Mouse (Mus musculus) ovary, postnatal 10 days (tissue): ENCODE measurements around the gene Hlcs.

Experiments
- DNase-seq: peaks from one replicate; pipeline ENCODE4 v3.0.0; 2022; ENCODE audit warnings: low spot score

Gene Hlcs

DNA sequence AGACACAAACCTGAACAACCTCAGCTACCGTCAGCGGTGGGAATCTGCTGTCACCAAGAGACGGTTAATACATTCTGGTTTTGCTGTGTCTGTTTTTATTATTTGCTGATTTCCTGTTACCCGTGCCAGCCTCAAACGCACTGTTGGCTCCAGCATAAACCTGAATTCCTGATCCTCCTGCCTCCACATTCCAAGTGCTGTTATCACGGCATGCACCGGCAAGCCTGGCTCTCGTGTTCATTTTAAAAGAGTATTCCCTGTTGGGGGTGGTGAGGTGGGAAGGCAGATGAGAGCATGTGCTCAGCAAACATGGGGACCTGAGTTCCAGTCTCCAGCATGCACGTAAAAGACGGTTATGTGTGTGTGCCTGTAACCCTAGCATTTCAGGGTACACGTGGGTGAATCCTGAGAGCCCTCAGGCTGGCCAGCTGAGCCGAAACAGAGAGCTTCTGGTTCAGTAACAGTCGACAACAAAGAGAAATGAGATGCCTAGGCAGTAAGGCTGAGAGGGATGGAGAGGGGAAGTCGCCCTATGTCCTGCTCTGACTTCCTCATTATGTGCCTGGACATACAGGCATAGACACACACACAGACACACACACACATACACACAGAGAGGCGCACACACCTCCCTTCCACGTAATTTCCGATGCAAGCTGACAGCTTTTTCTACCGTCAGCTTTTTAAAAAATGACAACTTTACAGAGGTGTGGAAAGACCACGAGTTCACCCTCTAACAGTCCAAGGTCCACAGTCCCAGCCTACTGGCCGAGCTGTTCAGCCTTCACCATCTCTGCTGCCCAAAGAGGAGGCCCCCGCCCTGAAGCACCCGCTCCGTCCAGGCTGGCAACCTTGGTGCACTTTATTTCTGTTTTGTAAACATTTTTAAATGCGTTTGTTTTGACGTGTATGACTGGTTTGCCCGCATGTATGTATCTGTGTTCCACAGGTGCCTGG is 107.6 kb downstream of the Hlcs start:
- DNase-seq, result no peak

- no peak for DNase-seq
Observed at GRCm38 (mm10) chr16:94201387-94201786, 112.0 kb downstream of the Hlcs start.

GRCm38 (mm10) chr16:94195913-94196312 is 117.5 kb downstream of the Hlcs start:
- DNase-seq, result no peak

- no peak for DNase-seq
Observed at GRCm38 (mm10) chr16:94191379-94192315, 121.7 kb downstream of the Hlcs start.

GRCm38 (mm10) chr16:94190256-94190655 is 123.1 kb downstream of the Hlcs start:
- DNase-seq, result no peak

DNA sequence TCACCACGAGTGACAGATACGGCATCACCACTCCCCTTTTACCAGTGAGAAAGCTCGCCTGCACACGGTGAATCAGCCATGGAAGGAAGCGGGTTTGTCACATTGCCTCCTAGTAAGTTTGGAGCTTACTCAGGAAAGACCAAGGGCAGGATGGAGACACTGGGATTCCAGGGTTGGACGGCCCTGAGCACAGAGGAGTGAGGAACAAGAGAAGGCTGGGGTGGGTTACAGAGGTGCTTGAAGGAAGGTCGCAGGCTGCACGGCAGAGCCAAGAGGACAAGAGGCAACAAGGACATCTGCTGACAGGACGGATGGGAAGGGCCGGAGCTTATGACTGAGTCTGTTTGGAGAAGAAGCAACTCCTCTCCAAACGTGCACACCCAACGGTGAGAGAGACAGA is 126.8 kb downstream of the Hlcs start:
- no peak for DNase-seq

DNA sequence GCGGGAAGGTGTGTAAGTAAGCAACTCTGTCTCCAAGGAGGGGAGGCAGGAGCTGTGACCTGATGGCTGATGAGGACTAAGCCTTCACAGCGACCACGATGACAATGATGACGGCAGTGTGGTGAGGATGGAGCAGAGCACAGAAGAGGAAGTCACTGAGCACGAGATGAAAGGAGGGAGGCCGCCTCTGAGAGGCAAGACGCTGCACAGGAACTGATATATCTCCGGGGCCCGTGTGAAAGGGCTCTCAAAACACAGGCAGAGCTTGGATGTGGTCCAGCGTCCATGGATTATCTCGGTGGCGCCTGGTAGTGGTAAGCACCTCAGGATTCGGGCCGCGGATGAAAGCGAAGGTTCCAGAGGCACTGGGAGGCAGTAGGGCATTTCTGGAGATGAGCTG is 127.9 kb downstream of the Hlcs start:
- no peak for DNase-seq

- DNase-seq, result no peak
Observed at GRCm38 (mm10) chr16:94180122-94180870, 133.1 kb downstream of the Hlcs start.

DNA sequence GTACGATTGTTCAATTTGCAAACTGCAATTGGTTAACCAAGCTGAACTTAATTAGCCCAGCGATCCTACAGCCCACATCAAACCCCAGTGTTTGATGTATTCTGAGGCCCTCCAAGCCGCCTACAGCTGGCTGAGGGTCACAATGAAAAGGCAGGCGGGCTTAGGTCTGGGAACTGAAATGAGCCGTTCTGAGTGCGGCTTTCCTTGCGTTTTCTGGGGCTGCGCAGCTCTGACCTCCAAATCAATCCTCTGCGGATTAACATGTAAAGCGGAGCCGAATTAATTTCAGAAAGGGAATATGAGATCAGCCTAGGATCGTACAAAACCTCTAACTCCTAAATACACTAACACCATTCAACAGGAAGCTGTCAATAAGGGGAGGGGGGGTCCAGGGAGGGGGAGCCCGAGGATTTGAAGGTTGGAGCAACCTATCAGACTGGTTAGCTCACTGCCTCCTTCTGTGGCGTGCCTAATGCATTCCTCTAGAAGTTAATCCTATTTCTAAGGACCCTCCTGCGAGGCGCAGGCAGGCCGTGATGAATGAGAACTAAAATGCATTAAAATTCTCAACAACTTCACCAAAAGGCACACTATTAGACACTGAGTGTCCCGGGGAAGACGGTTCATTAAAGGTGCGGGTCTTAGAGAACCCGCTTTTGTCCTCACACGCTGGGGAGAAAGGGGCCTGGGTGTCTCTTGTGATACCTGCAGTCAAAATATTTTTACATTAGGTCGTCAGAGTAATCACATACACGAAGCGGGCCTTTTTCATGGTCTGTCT is 133.8 kb downstream of the Hlcs start:
- no peak for DNase-seq

GRCm38 (mm10) chr16:94178441-94179220 is 134.7 kb downstream of the Hlcs start:
- no peak for DNase-seq

GRCm38 (mm10) chr16:94176997-94177857 is 136.1 kb downstream of the Hlcs start:
- DNase-seq, result no peak

GRCm38 (mm10) chr16:94175366-94175986 is 137.9 kb downstream of the Hlcs start:
- no peak for DNase-seq

- DNase-seq, result no peak
Observed at GRCm38 (mm10) chr16:94173361-94173760, 140.0 kb downstream of the Hlcs start.

GRCm38 (mm10) chr16:94170218-94170617 is 143.2 kb downstream of the Hlcs start:
- no peak for DNase-seq

DNA sequence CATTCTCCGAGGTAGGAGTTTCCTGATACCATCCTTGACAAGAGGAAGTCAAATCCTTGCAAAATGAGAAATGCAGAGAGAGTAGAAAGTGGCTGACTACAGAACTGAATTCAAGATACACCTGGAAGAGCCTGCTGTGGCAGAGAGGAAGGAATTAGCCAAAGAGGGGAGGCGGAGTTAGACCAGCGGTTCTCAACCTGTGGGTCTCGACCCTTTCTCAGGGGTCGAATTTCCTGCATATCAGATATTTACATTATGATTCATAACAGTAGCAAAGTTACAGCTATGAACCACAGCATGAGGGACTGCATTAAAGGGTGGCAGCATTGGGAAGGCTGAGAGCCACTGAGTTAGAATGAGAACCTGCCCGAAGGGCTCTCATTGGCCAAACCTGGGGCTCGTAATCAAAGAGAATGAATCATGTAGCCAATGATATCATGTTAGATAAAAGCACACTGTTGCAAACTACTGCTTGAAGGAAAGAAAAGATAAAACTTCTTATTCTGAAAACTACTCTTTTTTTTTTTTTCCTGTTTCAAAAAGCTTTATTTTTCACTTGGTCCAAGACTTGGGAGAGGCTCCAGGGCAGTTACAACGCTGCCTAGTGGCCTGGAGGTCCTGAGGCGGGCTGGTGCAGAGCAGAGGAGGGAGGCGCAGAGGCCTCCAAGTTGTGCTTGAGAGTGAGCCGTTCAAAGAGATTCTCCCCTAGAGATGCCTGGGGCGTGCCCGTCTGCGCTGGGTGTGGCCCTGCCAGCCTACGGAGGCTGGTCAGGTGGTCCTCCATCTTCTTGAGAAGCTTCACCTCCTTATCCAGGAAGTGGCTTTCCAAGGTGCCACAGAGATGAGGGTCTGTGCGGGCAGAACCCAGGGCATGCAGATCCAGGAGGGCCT is 144.5 kb downstream of the Hlcs start:
- no peak for DNase-seq

DNA sequence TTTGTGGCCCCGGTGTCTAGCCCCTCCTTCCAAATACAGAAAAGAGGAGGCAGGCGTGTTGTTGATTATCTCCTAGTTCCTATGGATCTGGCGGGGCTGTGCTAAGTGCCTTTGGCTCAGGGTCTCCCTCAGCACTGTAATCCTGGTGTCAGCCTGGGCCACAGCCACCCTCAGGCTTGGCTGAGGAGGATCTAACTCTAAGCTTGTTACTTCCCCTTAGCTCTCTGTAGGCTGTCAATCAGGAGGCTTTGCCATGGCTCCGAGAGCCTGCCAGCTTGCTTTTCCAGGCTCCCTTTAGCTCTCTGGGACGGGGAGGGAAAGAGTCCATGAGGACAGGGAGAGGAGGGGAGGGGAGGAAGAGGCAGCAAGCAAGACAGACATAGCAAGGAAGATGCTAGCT is 148.4 kb downstream of the Hlcs start:
- DNase-seq, result no peak

- no peak for DNase-seq
Observed at GRCm38 (mm10) chr16:94164236-94164635, 149.1 kb downstream of the Hlcs start.

DNA sequence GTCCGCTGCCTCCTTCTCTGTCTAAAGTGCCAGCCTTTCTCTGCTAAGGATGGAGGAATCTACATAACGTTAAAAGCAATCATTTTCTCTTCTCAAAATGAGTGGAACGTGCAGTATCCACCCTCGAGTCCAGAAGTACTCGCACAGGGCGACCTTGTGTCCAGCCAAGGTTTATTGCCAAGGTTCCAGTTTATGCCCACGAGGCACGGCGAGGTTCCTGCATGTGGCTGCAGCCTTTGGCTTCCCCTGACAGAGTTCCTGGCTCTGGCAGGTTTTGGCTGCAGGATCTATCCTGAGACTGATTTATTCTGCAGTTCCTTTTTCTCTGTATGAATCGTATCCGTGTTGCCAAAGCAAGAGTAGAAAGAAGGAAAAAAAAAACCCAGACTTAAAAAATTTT is 150.3 kb downstream of the Hlcs start:
- no peak for DNase-seq
